Mouse (Mus musculus): ENCODE measurements at regions not wholly inside any gene's neighbourhood (a gene's known extent, or its start where the extent isn't known, plus 50 kb on each side); places are given as distances from the start of the nearest gene placed in this dataset.

- Histone ChIP-seq H3K27ac (ENCODE audit: low read length) (no peak overlapping the region), H3K9ac (ENCODE audit: low read length) (no peak overlapping the region), H3K9me3 (ENCODE audit: control insufficient read depth, low read length) (no peaks in the 10 kb centered on the region), H3K4me2 (ENCODE audit: low read depth, low read length) (no peak overlapping the region), H3K4me1 (replicated peaks; ENCODE audit: control insufficient read depth, insufficient read depth, low read length) (no peaks in the 10 kb centered on the region), H3K36me3 (ENCODE audit: control insufficient read depth, insufficient read depth, low read length) (no peaks in the 10 kb centered on the region), H3K27me3 (ENCODE audit: control insufficient read depth, insufficient read depth, low read depth, low read length) (no peaks in the 10 kb centered on the region), H3K4me3 (ENCODE audit: low read length) (no peak overlapping the region)
- 90% methylated on average over 8 of the region's 8 CpGs for WGBS
- ATAC-seq (ENCODE audit: low read depth), result no peak
Observed at GRCm38 (mm10) chr3:131886984-131887383, 198.1 kb upstream of the Dkk2 start.

GRCm38 (mm10) chr3:131887670-131888069 lies 197.4 kb upstream of the Dkk2 start:
- Histone ChIP-seq H3K4me1 (replicated peaks; ENCODE audit: control insufficient read depth, insufficient read depth, low read length) (no peaks in the 10 kb centered on the region), H3K27ac (ENCODE audit: low read length) (no peak overlapping the region), H3K36me3 (ENCODE audit: control insufficient read depth, insufficient read depth, low read length) (no peaks in the 10 kb centered on the region), H3K9me3 (ENCODE audit: control insufficient read depth, low read length) (no peaks in the 10 kb centered on the region), H3K27me3 (ENCODE audit: control insufficient read depth, insufficient read depth, low read depth, low read length) (no peaks in the 10 kb centered on the region), H3K4me2 (ENCODE audit: low read depth, low read length) (no peak overlapping the region), H3K9ac (ENCODE audit: low read length) (no peak overlapping the region), H3K4me3 (ENCODE audit: low read length) (no peak overlapping the region)
- ATAC-seq (ENCODE audit: low read depth), result no peak
- WGBS, result 76% methylated on average over 4 of the region's 4 CpGs

- 84% methylated on average over 7 of the region's 7 CpGs for WGBS
- H3K4me3 ChIP-seq (ENCODE audit: low read length), result no peak overlapping the region
- no peak overlapping the region for H3K27ac ChIP-seq (ENCODE audit: low read length)
- H3K4me2 ChIP-seq (ENCODE audit: low read depth, low read length), result no peak overlapping the region
- H3K9ac ChIP-seq (ENCODE audit: low read length), result no peak overlapping the region
- H3K4me1 ChIP-seq (replicated peaks; ENCODE audit: control insufficient read depth, insufficient read depth, low read length), result no peaks in the 10 kb centered on the region
- no peaks in the 10 kb centered on the region for H3K27me3 ChIP-seq (ENCODE audit: control insufficient read depth, insufficient read depth, low read depth, low read length)
- ATAC-seq (ENCODE audit: low read depth), result no peak
- no peaks in the 10 kb centered on the region for H3K36me3 ChIP-seq (ENCODE audit: control insufficient read depth, insufficient read depth, low read length)
- H3K9me3 ChIP-seq (ENCODE audit: control insufficient read depth, low read length), result no peaks in the 10 kb centered on the region
Observed at GRCm38 (mm10) chr3:131891941-131892340, 193.2 kb upstream of the Dkk2 start.

GRCm38 (mm10) chr3:131893061-131893804 lies 191.9 kb upstream of the Dkk2 start:
- no peak overlapping the region for H3K9ac ChIP-seq (ENCODE audit: low read length)

GRCm38 (mm10) chr3:131895057-131895456 lies 190.0 kb upstream of the Dkk2 start:
- ATAC-seq (ENCODE audit: low read depth), result no peak
- Histone ChIP-seq H3K4me3 (ENCODE audit: low read length) (no peak overlapping the region), H3K9ac (ENCODE audit: low read length) (no peak overlapping the region), H3K27me3 (ENCODE audit: control insufficient read depth, insufficient read depth, low read depth, low read length) (no peaks in the 10 kb centered on the region), H3K4me1 (replicated peaks; ENCODE audit: control insufficient read depth, insufficient read depth, low read length) (no peaks in the 10 kb centered on the region), H3K9me3 (ENCODE audit: control insufficient read depth, low read length) (no peaks in the 10 kb centered on the region), H3K4me2 (ENCODE audit: low read depth, low read length) (no peak overlapping the region), H3K27ac (ENCODE audit: low read length) (no peak overlapping the region), H3K36me3 (ENCODE audit: control insufficient read depth, insufficient read depth, low read length) (no peaks in the 10 kb centered on the region)
- WGBS, result 38% methylated on average over 1 of the region's 1 CpGs

More at GRCm38 (mm10) chr3:131893061-131893804, 191.9 kb upstream of the Dkk2 start:
- no peaks in the 10 kb centered on the region for H3K9me3 ChIP-seq (ENCODE audit: control insufficient read depth, low read length)
- no peak overlapping the region for H3K4me2 ChIP-seq (ENCODE audit: low read depth, low read length)
- H3K27me3 ChIP-seq (ENCODE audit: control insufficient read depth, insufficient read depth, low read depth, low read length), result no peaks in the 10 kb centered on the region
- no peak for ATAC-seq (ENCODE audit: low read depth)
- WGBS, result 60% methylated on average over 16 of the region's 16 CpGs
- H3K4me3 ChIP-seq (ENCODE audit: low read length), result no peak overlapping the region
- H3K27ac ChIP-seq (ENCODE audit: low read length), result no peak overlapping the region
- H3K4me1 ChIP-seq (replicated peaks; ENCODE audit: control insufficient read depth, insufficient read depth, low read length), result no peaks in the 10 kb centered on the region
- H3K36me3 ChIP-seq (ENCODE audit: control insufficient read depth, insufficient read depth, low read length), result no peaks in the 10 kb centered on the region

- H3K4me2 ChIP-seq (ENCODE audit: low read depth, low read length), result no peak overlapping the region
- 84% methylated on average over 6 of the region's 6 CpGs for WGBS
- no peaks in the 10 kb centered on the region for H3K36me3 ChIP-seq (ENCODE audit: control insufficient read depth, insufficient read depth, low read length)
- H3K27me3 ChIP-seq (ENCODE audit: control insufficient read depth, insufficient read depth, low read depth, low read length), result no peaks in the 10 kb centered on the region
- H3K9ac ChIP-seq (ENCODE audit: low read length), result no peak overlapping the region
- no peaks in the 10 kb centered on the region for H3K4me1 ChIP-seq (replicated peaks; ENCODE audit: control insufficient read depth, insufficient read depth, low read length)
- no peaks in the 10 kb centered on the region for H3K9me3 ChIP-seq (ENCODE audit: control insufficient read depth, low read length)
- H3K27ac ChIP-seq (ENCODE audit: low read length), result no peak overlapping the region
- no peak for ATAC-seq (ENCODE audit: low read depth)
- no peak overlapping the region for H3K4me3 ChIP-seq (ENCODE audit: low read length)
Observed at GRCm38 (mm10) chr3:131913534-131913933, 171.6 kb upstream of the Dkk2 start.

- no peaks in the 10 kb centered on the region for H3K27me3 ChIP-seq (ENCODE audit: control insufficient read depth, insufficient read depth, low read depth, low read length)
- WGBS, result 65% methylated on average over 3 of the region's 3 CpGs
- no peak overlapping the region for H3K9ac ChIP-seq (ENCODE audit: low read length)
- no peak for ATAC-seq (ENCODE audit: low read depth)
- no peaks in the 10 kb centered on the region for H3K9me3 ChIP-seq (ENCODE audit: control insufficient read depth, low read length)
- no peak overlapping the region for H3K4me3 ChIP-seq (ENCODE audit: low read length)
- H3K4me2 ChIP-seq (ENCODE audit: low read depth, low read length), result no peak overlapping the region
- no peaks in the 10 kb centered on the region for H3K36me3 ChIP-seq (ENCODE audit: control insufficient read depth, insufficient read depth, low read length)
- H3K27ac ChIP-seq (ENCODE audit: low read length), result no peak overlapping the region
- H3K4me1 ChIP-seq (replicated peaks; ENCODE audit: control insufficient read depth, insufficient read depth, low read length), result no peaks in the 10 kb centered on the region
Observed at GRCm38 (mm10) chr3:131914372-131914771, 170.7 kb upstream of the Dkk2 start.

GRCm38 (mm10) chr3:131914997-131915396 lies 170.1 kb upstream of the Dkk2 start:
- Histone ChIP-seq H3K27me3 (ENCODE audit: control insufficient read depth, insufficient read depth, low read depth, low read length) (no peaks in the 10 kb centered on the region), H3K36me3 (ENCODE audit: control insufficient read depth, insufficient read depth, low read length) (no peaks in the 10 kb centered on the region), H3K27ac (ENCODE audit: low read length) (no peak overlapping the region), H3K9ac (ENCODE audit: low read length) (no peak overlapping the region), H3K4me2 (ENCODE audit: low read depth, low read length) (no peak overlapping the region), H3K4me1 (replicated peaks; ENCODE audit: control insufficient read depth, insufficient read depth, low read length) (no peaks in the 10 kb centered on the region), H3K4me3 (ENCODE audit: low read length) (no peak overlapping the region), H3K9me3 (ENCODE audit: control insufficient read depth, low read length) (no peaks in the 10 kb centered on the region)
- no peak for ATAC-seq (ENCODE audit: low read depth)
- WGBS, result 73% methylated on average over 7 of the region's 7 CpGs

- 78% methylated on average over 13 of the region's 13 CpGs for WGBS
Observed at GRCm38 (mm10) chr3:131917734-131918534, 167.2 kb upstream of the Dkk2 start.

More at GRCm38 (mm10) chr3:131917734-131918534, 167.2 kb upstream of the Dkk2 start:
- H3K9me3 ChIP-seq (ENCODE audit: control insufficient read depth, low read length), result no peaks in the 10 kb centered on the region
- no peak overlapping the region for H3K27ac ChIP-seq (ENCODE audit: low read length)
- H3K9ac ChIP-seq (ENCODE audit: low read length), result no peak overlapping the region
- no peaks in the 10 kb centered on the region for H3K27me3 ChIP-seq (ENCODE audit: control insufficient read depth, insufficient read depth, low read depth, low read length)
- H3K4me1 ChIP-seq (replicated peaks; ENCODE audit: control insufficient read depth, insufficient read depth, low read length), result no peaks in the 10 kb centered on the region
- no peak for ATAC-seq (ENCODE audit: low read depth)
- no peak overlapping the region for H3K4me3 ChIP-seq (ENCODE audit: low read length)
- H3K4me2 ChIP-seq (ENCODE audit: low read depth, low read length), result no peak overlapping the region
- H3K36me3 ChIP-seq (ENCODE audit: control insufficient read depth, insufficient read depth, low read length), result no peaks in the 10 kb centered on the region

Data from lung, embryonic 16.5 days (tissue).